In genomic region chr19:42794914-42795613, GRCm38 (mm10) we compare ENCODE assay signal across 8 mouse cellular contexts. TPM values are rescaled to one million over a fixed set of nuclear protein-coding genes. Genes with fewer than 3 reads are reported as not detected.
DNase-seq lines count a peak whose midpoint lies in the region; TF ChIP-seq lines count a peak whose summit lies in the region.

No protein-coding gene starts in this region.

- no peaks in the 10 kb centered on the region for H3K36me3 ChIP-seq in megakaryocyte, embryonic 14.5 days (replicated peaks; ENCODE audit: low read length)

- TF ChIP-seq CTCF in cortical plate, adult 2 months (IDR thresholded peaks at IDR 0.05; ENCODE audit: extremely low read depth, insufficient read depth, low read length), result peak; percentile 90

- peak; percentile 82 for DNase-seq in adipocyte (ENCODE audit: low spot score)
- DNase-seq in gastrocnemius, adult 8-10 months (ENCODE audit: low spot score in 2 of 2), result peak; percentile 71 to 78
- peak; percentile 91 for DNase-seq in hindlimb bud, embryonic 11.5 days (ENCODE audit: extremely low spot score, low read depth, low spot score)
- DNase-seq in left cerebral cortex, adult 8-10 months (ENCODE audit: low spot score in 2 of 2), result peak; percentile 62 to 92
- peak; percentile 92 to 97 for DNase-seq in right cerebral cortex, adult 2 months (ENCODE audit: low spot score in 2 of 2)
- DNase-seq in urinary bladder, postnatal 10 days (ENCODE audit: low spot score), result peak; percentile 76

- TF ChIP-seq POLR2A in cortical plate, adult 2 months (IDR thresholded peaks at IDR 0.05; ENCODE audit: extremely low read depth, insufficient read depth, low read length), result no peak

- H3K27me3 ChIP-seq in megakaryocyte, embryonic 14.5 days (replicated peaks), result peaks cover 26% of the 10 kb centered on the region

- H3K9me3 ChIP-seq in megakaryocyte, embryonic 14.5 days, result no peaks in the 10 kb centered on the region

- peak overlapping the region; percentile 6 for H3K4me3 ChIP-seq in cortical plate, adult 2 months (ENCODE audit: insufficient read depth, low read length)
- H3K4me3 ChIP-seq in megakaryocyte, embryonic 14.5 days (replicated peaks), result peak overlapping the region; percentile 89

- H3K27ac ChIP-seq in cortical plate, adult 2 months (ENCODE audit: insufficient read depth, low read length), result no peak overlapping the region

- H3K4me1 ChIP-seq in cortical plate, adult 2 months (ENCODE audit: control insufficient read depth, insufficient read depth, low read length), result no peaks in the 10 kb centered on the region
- H3K4me1 ChIP-seq in megakaryocyte, embryonic 14.5 days, result peaks cover 37% of the 10 kb centered on the region

RNA-seq across cellular contexts. Expression of gene Hps1, which starts 15.3 kb away (rescaled TPM):
- 29.8 and 30.6 TPM in 2 replicates for polyA plus RNA-seq in cortical plate, adult 2 months (2012; rRNA removed)
- total RNA-seq in gastrocnemius, adult 8-10 months (2022), result 1 to 10 TPM in 1 of 4 experiments, under 1 TPM in 3; 0.46 to 1.0 (median 0.86) TPM
- total RNA-seq in left cerebral cortex, adult 8-10 months (2022), result 10 to 100 TPM in 3 of 4 experiments, 1 to 10 TPM in 1; 7.9 to 16.7 (median 11.3) TPM
- 95.9 and 170 TPM in 2 replicates for polyA plus RNA-seq in megakaryocyte, embryonic 14.5 days (2012; ENCODE audit: insufficient read depth, low replicate concordance)

RNA-seq across cellular contexts. Expression of gene Pyroxd2, which starts 42.5 kb away (rescaled TPM):
- polyA plus RNA-seq in cortical plate, adult 2 months (2012; rRNA removed), result 2.3 and 2.6 TPM in 2 replicates
- total RNA-seq in gastrocnemius, adult 8-10 months (2022), result 1 to 10 TPM in 1 of 4 experiments, under 1 TPM in 3; 0.53 to 1.2 (median 0.87) TPM
- total RNA-seq in left cerebral cortex, adult 8-10 months (2022), result 1 to 10 TPM; 2.9 to 4.0 (median 3.7) TPM
- 0.80 and 2.4 TPM in 2 replicates for polyA plus RNA-seq in megakaryocyte, embryonic 14.5 days (2012; ENCODE audit: insufficient read depth, low replicate concordance)

Comparison
In these comparisons a context has a peak if more than half of its experiments do, and no peak if none do; other contexts are left out.
1. RNA of gene Hps1, which starts 15.3 kb away (total RNA-seq): 7.9 to 16.7 TPM in left cerebral cortex, adult 8-10 months; 0.46 to 1.0 TPM in gastrocnemius, adult 8-10 months; every median in the first group is over 4 times any median in the second.
2. Peak in every context shown above with its lines, with median percentiles within 50 percentile points of each other: DNase-seq.